Mouse (Mus musculus) gastrocnemius, postnatal 4 days (tissue): ENCODE measurements at regions not wholly inside any gene's neighbourhood (a gene's known extent, or its start where the extent isn't known, plus 50 kb on each side); places are given as distances from the start of the nearest gene placed in this dataset.

Experiments
- DNase-seq, 2 experiments: peaks; one replicate each; pipeline ENCODE4 v3.0.0; 2021 to 2022; ENCODE audit warnings: low spot score in 2 of 2, mixed read lengths in 2 of 2

DNA sequence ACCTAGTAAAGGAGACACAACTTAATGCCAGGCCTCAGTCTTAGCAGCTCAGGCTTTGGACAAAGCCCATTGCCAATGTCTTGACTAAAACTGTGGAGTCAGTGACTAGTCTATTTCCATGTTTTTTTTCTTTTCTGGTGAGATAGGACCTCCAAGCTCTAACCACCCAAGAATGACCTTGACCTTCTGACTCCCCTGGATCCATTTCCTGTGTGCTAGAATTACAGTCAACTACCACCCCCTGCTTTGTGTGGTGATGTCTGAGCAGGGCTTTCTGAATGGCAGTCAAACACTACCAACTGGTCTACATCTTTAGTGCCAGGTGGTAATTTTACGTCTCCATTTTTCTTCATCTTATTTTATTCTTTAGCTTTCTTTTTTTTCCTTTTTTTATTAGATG is 51.3 kb upstream of the Rnf138rt1 start:
- DNase-seq, result no peak

GRCm38 (mm10) chrX:163814806-163815205 is 53.7 kb upstream of the Rnf138rt1 start:
- DNase-seq, result no peak

DNA sequence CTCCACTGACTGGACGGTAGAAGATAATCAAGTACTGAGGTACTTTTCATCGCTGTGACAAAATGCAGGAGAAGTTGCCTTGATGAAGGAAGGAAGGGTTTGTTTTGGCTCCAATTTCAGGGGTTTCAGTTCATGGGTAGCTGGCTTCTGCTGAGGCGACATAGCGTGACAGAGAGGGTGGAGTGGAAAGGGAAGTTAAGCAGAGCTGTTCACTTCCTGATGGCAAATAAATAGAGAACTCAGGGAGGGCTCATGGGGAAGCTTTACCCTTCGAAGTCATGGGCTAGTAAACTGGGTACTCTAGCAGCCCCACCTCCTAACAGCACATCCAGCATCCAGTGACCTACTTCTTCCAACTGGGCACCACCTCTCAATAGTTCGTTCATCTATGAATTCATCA is 61.2 kb upstream of the Rnf138rt1 start:
- no peak for DNase-seq

DNA sequence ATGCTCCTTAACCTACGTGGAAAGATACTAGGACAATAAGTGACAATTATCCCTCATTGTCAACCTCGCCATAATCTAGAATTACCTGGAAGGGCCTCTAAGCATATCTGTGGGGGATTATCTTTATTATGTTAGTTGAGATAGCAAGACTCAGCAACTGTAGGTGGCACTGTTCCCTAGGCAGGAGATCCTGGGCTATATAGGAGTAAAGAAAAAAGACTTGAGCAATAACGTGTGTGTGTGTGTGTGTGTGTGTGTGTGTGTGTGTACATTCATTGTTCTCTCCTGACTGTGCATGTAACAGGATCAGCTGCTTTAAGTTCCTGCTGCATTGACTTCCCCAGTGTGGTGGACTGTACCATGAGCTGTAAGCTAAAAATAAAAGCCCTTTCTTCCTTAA is 66.3 kb upstream of the Rnf138rt1 start:
- peak in 1 of 2 experiments; percentile 6 for DNase-seq

- no peak for DNase-seq
Observed at GRCm38 (mm10) chrX:163845408-163845807, 63.4 kb upstream of the Ap1s2 start.

- DNase-seq, result no peak
Observed at GRCm38 (mm10) chrX:163846890-163847289, 61.9 kb upstream of the Ap1s2 start.

GRCm38 (mm10) chrX:163847651-163848050 is 61.2 kb upstream of the Ap1s2 start:
- DNase-seq, result no peak

DNA sequence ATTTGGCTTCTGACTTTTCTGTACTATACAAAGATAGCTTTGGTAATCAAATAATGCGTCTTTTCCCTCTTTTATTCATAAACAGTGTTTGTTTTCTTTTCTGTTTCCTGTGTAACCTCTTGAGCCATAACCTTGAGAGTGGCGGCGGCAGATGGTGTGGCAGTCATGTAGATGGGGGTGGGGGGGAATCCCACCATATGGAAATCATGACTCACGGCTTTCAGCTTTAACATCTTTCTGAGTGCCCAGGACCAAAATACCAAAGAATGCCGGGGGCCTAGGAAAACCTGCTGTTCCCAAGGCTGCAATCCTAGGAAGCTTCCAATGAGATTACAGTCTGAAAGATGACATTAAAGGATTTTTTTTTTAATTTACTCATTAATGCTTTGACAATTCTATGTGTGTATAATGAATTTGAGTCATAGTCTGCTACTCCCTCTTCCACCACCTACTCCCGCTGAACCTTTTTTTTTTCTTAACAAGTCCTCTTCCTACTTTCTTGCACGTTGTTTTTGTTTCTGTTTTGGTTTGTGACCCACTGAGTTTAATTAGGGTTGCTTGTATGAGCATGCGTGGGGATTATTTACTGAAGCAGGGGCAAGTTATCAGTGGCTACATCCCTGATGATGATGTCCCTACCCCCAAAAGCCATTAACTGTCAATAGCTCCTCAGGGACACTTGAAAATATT is 60.2 kb upstream of the Ap1s2 start:
- DNase-seq, result no peak

DNA sequence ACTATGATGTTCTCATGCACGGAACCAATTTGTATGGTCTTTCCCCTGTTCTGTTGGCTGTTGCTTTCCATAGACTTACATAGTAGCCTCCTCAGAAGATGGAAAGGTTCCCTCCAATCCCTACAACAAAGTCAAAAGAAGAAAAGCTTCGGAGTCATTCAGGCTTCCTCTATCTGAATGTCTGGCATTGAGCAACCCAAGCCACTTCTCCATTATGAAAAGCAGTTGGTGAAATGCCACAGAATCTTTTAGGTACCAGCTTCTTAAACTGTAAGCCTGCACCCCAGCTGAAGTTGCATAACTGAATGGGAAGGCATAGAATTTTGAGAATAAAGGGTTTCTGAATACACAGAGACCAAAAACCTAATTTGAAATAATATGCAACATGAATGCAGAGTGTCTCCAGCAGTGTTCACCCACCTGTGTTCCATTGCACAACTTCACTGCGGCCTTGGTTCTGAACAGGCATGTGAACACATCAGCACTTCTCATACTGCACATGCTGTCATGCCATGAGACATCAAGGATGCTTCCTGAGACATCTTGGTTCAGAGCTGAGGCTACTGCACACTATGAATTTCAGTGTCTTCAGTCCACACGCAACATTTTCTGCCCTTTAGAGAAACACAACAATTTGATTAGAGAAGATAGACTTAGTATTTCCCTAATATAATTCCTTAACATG is 57.8 kb upstream of the Ap1s2 start:
- DNase-seq, result no peak

GRCm38 (mm10) chrX:163858494-163858893 is 50.3 kb upstream of the Ap1s2 start:
- DNase-seq, result no peak
